Mouse (Mus musculus): ENCODE data around the gene Rhox3h.
"Not testable (repeated sequence)": the region's sequence is repeated elsewhere in the genome, so short reads cannot be mapped to it uniquely, and the experiment has no call there.

Gene Rhox3h

GRCm38 (mm10) chrX:37668664-37669063 is at the start of gene Rhox3h:
Gene Rhox3h (minus strand): TSS chrX:37668764.
- DNase-seq (ENCODE audit: low read depth), result not testable (repeated sequence)

GRCm38 (mm10) chrX:37701821-37702387 is 33.3 kb upstream of the Rhox3h start:
- no peak for DNase-seq (ENCODE audit: low read depth)

- no peak for DNase-seq (ENCODE audit: low read depth)
Measured at GRCm38 (mm10) chrX:37692261-37692660, 23.7 kb upstream of the Rhox3h start.

GRCm38 (mm10) chrX:37683031-37683715 is 14.6 kb upstream of the Rhox3h start:
- DNase-seq (ENCODE audit: low read depth), result no peak

GRCm38 (mm10) chrX:37673177-37673576 is 4.6 kb upstream of the Rhox3h start, which contains the start of gene Rhox2h:
Gene Rhox2h (minus strand): TSS chrX:37673277.
- DNase-seq (ENCODE audit: low read depth), result not testable (repeated sequence)

- DNase-seq (ENCODE audit: low read depth), result not testable (repeated sequence)
Measured at GRCm38 (mm10) chrX:37651227-37651626, 17.3 kb downstream of the Rhox3h start, which contains the start of gene Rhox4g. Gene Rhox4g (minus strand): TSS chrX:37651327.

- DNase-seq (ENCODE audit: low read depth), result not testable (repeated sequence)
Measured at GRCm38 (mm10) chrX:37643370-37643769, 25.2 kb downstream of the Rhox3h start, which contains the start of gene Rhox2g. Gene Rhox2g (minus strand): TSS chrX:37643470.

- not testable (repeated sequence) for DNase-seq (ENCODE audit: low read depth)
Measured at GRCm38 (mm10) chrX:37628512-37628911, 40.1 kb downstream of the Rhox3h start, which contains the start of gene Rhox3g. Gene Rhox3g (minus strand): TSS chrX:37628612.
